Mouse (Mus musculus): ENCODE measurements around the gene Patz1. TPM values are rescaled to one million over a fixed set of nuclear protein-coding genes. Genes with fewer than 3 reads are reported as not detected.
A peak's percentile ranks its signal among the peaks of the same experiment; 100 is the strongest.

The Patz1 gene
- total RNA-seq, 2 experiments from 2014 or later: 50.6 to 51.5 TPM

DNA sequence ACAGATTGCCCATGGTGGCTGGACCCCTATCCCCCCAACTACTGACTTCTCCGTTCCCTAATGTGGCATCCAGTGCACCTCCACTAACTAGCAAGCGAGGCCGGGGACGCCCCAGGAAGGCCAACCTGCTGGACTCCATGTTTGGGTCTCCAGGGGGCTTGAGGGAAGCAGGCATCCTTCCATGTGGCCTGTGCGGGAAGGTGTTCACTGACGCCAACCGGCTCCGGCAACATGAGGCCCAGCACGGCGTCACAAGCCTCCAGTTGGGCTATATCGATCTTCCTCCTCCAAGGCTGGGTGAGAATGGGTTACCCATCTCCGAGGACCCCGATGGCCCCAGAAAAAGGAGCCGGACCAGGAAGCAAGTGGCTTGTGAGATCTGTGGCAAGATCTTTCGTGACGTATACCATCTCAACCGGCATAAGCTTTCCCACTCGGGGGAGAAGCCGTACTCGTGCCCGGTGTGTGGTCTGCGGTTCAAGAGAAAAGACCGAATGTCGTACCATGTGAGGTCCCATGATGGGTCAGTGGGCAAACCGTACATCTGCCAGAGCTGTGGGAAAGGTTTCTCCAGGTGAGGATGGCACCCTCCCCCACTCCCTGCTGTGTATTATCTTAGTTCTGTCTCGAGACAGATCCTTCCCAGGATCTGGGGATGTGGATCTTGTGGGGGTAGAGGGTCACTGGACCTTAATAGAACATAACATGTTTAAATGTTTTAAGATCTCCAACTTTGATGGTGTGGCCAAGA, 2.8 kb downstream of the Patz1 start:
- DNase-seq (ENCODE audit: low spot score in 2 of 2): no peak

DNA sequence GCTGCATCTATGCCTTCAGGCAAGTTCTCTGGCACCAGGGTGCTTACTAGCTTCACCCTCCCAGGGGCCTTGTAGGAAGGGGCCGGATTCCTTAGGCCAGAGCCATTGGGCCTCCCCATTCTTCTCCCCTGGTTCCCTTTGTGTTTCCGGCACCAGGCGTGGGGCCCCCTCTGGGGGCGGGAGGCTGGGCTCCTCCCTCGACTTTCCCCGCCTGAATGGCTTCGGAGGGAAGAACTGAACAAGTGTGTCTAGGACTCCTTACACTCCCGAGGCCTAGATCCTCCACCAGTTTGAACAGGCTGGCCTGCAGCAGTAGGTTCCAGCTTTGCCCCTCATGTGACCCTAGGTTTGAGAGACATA, 3.4 kb downstream of the Patz1 start:
- DNase-seq (ENCODE audit: low spot score in 2 of 2): peak in 1 of 2 experiments; percentile 34

DNA sequence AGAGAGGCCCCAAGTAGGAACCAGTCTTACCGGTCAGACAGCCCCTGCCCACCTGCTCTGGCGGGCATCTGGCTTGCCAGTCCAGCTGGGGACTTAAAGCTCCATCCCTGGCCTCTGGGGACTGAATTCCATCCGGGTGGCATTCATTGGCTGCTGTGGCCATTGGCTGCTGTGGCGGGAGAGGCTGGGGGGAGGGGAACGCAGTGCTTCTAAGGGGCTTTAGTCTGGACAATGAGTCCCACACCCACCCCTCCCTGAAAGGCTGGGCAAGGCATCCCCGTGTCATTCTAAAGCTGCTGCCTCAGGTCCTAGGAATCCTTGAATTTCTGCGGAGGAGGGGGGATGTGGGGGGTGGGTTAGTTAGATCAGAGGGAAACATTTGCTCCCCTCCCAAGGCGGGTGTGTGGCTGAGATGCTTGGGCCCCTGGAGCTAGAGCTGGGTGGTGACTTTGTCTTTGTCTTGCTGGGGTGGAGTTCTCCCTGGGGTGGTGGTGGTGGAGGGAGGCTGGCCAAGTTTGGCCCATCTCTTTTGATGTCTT, 4.1 kb downstream of the Patz1 start:
- DNase-seq (ENCODE audit: low spot score in 2 of 2): no peak

DNA sequence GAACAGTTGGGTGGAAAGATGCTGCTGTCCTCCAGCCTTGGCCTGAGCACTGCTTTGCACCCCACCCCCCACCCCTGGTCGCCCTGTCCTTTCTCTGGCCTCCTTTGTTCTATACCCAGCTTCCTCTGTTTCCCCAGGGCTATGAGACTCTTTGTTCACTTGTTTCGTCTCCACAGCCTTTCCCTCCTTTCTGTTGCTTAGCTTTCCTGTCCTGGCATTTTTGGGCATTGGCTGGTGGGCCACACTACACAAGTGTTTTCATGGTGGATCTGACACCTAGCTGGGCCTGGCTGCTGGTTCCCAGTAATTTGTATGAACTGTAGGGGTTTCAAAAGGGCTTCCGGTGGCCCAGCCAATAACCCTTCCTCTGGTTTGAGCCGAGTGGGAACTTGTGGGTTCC, 4.7 kb downstream of the Patz1 start:
- DNase-seq (ENCODE audit: low spot score in 2 of 2): no peak

DNA sequence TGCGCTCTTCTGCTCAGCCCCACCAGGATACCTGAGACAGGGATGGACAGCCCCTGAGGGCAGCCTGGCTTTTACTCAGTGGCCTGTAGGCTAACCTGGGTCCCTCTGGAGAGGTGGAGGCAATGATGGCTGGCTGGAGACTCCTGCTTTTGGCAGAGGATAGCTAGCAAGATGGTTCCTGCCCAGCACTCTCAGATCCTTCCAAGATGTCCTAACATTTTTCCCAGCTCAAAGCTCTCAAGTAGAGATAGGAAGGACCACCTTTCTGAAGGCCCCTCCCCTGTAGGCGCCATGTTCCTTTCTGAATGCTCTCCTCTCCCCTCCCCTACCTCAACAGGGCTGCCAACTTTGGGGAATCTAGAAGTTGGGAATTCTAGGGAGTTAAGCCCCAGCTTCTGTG, 6.0 kb downstream of the Patz1 start:
- no peak for DNase-seq (ENCODE audit: low spot score in 2 of 2)

DNA sequence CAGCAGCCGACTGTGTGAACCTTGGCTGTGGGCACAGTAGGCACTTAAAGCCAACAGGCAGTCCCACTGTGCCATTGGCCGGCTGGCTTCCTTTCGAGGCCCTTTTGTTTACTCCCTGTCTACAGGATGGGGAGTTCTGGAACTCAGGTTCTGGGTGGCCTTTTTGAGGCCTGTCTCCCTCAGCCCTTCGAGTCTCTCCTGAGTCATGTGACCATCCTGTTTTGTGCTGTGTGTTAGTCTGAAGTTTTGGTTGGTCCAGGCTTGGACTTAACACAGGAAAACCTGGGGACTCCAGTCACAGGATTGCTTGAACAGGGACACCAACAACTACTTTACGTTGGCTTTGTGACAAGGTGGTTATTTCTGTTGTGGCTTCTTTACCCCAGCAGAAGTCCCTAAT, 7.4 kb downstream of the Patz1 start:
- DNase-seq (ENCODE audit: low spot score in 2 of 2): no peak

DNA sequence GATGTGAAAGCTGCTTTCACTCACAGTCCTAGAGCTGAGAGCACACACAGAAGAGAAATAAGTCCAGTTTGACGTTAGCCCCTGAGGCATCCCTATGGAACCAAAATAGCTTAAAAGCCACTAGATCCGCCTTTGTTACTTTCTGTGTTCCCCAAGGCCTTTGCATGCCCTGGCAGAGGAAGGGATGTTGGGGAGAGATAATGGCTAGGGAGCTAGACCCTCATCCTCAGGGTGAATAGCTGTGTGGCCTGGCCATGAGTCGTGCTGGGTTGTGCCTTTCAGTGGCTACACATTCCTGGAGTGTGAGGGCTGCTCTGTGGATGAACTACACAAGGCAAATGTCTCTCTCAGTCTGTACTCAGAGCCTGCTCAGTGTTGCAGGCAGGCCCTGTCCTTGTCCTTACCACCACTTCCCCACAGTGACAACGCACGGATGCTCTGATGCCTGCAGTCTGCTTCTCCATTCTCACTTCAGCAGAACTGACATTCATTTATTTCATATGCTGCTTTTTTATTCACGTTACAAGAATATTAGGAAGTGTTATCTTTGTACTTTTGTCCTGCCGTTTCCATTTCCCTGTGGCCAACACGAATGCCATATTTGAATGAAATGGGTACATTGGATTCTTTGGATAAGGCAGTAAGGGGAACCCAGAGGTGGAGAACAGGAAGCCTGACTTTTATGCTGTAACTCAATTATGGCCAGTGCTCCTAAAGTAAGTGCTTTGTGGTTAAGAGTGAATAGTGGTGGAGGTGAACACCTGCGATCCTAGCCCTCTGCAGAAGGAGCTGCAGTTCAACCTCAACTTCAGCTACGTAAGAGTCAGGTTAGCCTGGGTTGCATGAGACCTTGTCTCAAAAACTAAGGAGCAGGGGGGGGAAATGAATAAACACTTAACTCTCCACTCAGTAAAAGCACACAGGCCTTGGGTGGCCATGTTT, 9.5 kb downstream of the Patz1 start:
- DNase-seq (ENCODE audit: low spot score in 2 of 2): no peak

DNA sequence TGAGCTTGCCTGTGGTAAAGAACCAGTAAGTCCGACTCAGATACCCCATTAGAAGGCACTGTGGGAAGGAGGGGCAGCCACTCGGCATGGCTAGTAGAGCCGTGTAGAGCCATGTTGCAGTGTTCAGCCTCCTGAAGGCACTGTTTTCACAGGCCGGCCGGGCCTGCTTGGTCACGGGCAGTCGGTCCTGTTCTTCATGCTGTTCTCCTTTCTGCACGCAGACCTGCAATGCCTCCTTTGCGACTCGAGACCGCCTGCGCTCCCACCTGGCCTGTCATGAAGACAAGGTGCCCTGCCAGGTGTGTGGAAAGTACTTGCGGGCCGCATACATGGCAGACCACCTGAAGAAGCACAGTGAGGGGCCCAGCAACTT, 10.1 kb downstream of the Patz1 start:
- no peak for DNase-seq (ENCODE audit: low spot score in 2 of 2)

DNA sequence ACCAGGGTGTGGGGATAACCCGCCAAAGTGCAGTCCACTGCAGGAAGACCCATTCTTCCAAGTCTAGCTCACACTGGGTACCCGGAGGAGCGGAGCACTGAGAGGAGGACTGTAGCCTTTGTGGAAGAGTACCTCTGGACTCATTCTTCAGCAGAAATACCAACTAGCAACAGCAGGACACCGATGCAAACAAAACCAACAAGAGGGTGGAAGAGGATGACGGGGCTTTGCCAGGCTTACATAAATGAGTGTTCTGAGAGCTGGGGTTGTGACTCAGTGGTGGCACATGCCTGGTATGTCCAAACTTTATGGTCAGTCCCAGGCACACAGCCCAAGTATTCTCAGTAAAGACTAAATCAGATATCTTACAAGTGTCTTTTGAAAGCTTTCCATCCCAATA, 12.4 kb downstream of the Patz1 start:
- DNase-seq (ENCODE audit: low spot score in 2 of 2): no peak

DNA sequence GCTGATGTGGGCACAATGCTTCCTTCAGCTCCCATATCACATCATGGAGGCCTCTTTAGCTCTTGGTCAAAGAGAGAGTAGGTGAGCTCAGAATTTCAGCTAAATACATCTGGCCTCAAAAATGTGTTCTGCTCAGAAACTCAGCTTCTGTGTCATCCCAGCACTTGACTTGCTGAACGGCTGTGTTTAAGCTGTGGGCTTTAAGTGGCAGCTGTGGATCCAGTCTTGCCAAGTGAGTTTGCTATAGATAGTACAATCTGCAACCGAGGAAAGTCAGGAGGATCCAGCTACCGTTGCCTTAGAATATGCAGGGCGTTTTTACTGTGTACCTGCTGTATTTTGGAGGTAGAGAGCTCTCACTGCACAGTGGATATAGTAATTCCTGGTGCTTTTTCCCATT, 13.7 kb downstream of the Patz1 start:
- peak in 1 of 2 experiments; percentile 51 for DNase-seq (ENCODE audit: low spot score in 2 of 2)

DNA sequence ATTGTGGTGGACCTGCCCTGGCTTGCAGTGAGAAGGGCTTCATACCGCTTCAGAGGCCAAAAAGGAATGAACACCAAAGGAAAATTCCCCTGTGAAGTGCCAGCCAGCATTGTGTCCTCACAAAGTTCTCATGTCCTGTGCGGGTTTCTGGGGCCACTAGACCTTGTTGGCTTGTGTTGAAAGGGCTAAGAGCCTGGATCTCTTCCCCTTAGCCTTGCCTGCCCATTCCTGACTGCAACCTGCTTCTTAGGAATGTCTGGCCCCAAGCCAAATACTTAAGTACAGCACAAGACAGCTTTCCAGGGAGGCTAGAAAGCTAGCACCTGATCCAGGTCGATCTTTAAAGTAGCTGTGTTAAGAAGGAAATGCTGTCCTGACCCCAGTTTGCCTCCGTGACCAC, 14.1 kb downstream of the Patz1 start:
- DNase-seq (ENCODE audit: low spot score in 2 of 2): no peak

DNA sequence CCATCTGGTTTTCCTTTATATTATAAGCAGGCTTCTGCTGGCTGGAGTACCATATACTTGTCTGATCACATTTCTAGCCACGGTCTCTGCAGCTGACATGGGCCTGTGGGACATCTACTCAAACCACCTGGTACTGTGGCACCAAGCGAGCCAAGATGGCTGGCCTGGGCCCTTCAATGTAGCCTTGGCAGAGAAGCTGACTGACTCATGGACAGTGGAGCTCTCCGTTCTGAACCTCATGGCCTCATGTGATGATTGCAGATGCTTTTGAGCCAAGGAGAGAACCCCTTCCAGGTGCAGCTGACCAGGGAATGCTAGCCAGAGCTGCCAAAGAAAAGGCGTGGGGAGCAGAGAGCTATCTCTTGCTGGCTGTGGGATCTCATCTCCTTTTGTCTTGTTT, 17.1 kb downstream of the Patz1 start:
- DNase-seq (ENCODE audit: low spot score in 2 of 2): no peak

DNA sequence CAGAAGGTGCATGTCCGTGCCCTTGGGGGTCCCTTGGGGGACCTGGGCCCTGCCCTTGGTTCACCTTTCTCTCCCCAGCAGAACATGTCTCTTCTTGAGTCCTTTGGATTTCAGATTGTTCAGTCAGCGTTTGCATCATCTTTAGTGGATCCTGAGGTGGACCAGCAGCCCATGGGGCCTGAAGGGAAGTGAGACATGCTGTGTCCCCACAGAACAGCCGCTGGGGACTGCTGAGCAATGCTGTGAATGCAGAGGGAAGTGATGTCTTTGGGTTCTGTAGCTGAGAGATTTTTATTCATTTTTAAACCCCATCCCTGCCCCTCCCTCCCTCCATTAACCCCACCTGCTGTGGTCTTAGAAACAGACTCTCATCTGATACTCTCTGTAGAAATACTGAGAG, 19.2 kb downstream of the Patz1 start:
- no peak for DNase-seq (ENCODE audit: low spot score in 2 of 2)

DNA sequence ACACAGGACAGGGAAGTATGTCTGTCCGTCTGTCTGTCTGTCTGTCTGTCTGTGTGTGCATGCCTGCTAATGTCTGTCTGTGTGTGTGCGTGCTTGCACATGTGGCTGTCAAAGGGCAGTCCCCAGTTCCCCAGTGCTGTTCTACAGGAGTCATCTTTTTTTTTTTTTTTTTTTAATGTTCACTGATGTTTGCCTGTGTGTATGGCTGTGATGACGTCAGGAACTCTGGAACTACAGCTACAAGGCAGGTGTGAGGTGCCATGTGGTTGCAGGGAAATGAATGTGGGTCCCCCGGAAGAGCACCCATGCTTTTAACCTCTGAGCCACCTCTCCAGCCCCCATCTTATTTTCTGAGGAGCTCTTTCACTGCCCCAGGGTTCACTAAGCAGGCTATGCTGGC, 21.2 kb downstream of the Patz1 start:
- no peak for DNase-seq (ENCODE audit: low spot score in 2 of 2)

DNA sequence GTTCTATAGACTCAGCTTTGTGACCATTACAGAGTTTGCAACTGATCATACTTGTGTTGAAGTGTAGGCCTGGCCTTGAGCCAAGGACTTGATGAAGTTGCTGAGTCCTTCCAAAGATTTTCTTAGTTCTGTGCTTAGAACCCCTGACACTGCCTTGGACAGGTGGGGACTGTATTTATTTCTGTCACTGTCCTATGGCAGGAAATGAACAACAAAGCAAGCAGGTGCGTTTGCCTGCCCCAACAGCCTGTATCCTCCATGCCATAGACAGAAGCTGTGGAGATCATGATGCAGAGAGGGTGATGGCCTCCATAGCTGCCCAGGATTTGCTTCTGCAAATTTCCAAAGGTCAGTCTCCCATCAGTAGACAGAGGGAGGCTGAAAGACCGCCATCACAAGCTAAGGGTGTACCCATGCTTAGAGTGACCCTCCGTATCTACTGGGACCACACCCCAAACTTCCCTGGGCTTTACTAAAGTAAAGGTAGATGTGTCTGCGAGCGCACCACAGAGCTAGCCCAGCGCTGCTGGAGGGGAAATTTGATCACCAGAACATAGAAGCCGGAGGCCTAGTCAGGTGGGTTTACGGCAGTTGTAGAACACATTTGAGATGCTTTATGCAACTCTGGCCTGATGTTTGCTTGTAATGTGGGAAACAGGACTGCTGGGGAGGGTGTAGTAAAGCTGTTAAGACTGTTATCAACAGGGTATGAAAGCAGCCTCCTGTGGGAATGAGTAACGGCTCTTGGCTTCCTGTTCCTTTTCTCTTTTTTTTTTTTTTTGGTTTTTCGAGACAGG, 22.3 kb downstream of the Patz1 start:
- DNase-seq (ENCODE audit: low spot score in 2 of 2): no peak

DNA sequence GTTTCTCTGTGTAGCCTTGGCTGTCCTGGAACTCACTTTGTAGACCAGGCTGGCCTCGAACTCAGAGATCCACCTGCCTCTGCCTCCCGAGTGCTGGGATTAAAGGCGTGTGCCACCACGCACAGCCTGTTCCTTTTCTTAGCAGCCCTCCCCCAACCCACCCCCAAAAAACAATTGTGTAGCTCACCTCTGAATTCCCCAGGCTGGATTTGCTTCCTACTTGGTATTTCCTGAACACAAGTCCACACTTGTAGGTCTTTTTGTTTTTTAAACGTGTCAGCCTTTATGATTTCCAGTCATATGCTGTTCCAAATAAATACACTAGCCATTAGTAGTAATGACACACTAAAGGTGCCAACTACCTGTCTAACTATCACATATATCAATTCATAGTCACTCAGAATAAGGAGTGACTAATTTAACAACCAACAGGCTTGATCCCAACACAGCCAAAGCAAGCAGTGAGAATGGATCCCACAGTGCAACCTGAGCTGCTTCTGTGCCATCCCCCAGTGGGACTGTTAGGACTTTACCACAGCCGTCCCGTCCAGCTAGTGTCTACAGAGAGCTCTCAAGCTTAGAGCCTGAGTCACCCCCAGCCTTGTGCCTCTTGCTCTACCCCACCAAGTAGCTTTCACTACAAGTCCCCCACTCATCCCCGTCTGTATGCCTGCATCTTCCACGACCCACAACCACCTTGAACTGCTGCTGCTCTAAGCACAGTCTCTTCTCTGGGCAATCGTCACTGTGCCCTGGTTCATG, 23.1 kb downstream of the Patz1 start:
- no peak for DNase-seq (ENCODE audit: low spot score in 2 of 2)

DNA sequence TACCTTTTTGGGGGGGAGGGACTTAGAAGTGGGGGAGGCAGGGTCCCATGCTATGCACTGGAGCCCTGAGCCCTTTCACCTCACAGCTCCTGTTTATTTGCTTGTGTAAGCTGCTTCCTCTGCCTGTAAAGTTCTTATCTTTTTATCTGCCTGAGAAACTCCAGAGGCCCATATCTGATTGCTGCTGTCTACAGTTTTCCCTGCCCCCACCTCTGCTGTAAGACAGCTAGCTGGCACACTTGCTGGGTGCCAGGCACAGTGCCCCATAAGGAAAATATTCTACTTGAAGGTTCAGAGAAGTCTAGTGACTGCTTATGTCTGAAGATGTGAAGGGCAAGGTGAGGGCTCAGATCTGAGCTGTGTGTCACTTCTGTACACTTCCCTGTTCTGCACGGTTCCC, 24.6 kb downstream of the Patz1 start:
- no peak for DNase-seq (ENCODE audit: low spot score in 2 of 2)

DNA sequence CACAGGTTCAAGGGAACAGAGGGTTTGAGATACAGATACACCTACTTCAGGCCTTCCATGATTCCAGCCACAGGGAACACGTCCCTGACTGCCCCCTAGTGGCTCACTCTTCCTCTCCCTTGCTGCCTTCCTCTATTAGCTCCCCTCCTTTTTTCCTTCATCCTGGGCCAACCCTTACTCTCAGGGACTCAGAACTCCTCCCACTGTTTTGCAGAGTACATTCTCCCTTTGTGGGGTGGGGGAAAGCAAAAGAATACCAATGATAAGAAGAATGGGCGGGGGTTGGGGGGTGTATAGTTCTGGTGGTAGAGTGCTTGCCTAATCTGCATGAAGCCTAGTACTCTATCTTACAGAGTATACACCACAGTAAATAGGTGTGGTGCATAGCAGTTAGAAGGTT, 25.5 kb downstream of the Patz1 start:
- peak in 1 of 2 experiments; percentile 81 for DNase-seq (ENCODE audit: low spot score in 2 of 2)

DNA sequence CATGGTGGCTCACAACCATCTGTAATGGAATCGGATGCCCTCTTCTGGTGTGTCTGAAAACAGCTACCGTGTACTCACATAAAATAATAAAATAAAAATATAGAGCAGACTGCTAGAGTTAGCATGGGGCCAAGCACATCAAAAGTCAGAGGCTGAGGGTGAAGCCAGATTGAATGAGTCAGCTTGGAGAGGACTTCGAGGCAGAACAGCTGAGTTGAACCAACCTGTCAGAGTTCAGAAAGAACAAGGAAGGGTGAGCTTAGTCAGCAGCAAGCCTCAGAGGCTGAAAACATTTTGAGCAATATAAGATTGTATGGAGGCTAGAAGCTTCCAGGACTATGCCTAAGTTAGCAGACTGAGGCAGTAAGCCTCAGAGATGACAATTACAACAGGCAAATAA, 29.6 kb downstream of the Patz1 start:
- DNase-seq (ENCODE audit: low spot score in 2 of 2): no peak

DNA sequence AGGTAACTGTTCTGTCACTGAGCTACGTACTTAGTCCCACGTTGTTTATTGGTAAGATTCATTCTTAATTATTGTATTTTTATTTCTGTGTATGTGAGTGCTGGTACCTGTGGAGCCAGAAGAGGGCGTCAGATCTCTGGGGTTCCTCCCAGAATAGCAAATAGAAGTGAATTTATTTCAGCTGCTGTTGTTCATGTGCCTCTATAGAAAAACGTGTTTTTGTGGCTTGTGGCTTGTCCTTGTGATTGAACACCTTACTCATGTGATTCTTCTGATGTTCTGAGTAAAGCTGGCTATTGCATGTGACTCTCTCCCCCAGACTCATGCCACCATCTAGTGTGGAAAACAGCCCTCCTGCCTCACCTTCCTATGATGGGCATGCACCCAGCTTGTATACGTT, 39.6 kb downstream of the Patz1 start:
- no peak for DNase-seq (ENCODE audit: low spot score in 2 of 2)

Measured in layer of hippocampus, adult 18-20 months (tissue).